Mouse (Mus musculus) CH12.LX (cell line): ENCODE data around the gene Hoxc4. TPM values are rescaled to one million over a fixed set of nuclear protein-coding genes. Genes with fewer than 3 reads are reported as not detected.

Experiments used
- DNase-seq: peaks from one replicate; pipeline ENCODE4 v3.0.0-alpha.2; 2013; ENCODE audit errors: extremely low read depth
- H3K27ac ChIP-seq: 2 replicates; pipeline ENCODE4 v1.5.1; 2012; ENCODE audit warnings: low read depth, mild to moderate bottlenecking, control low read depth, moderate library complexity; ENCODE audit not compliant: insufficient read depth
- H3K27me3 ChIP-seq: replicated peaks from 2 replicates; pipeline ENCODE3; 2012; ENCODE audit warnings: inconsistent platforms
- H3K36me3 ChIP-seq, 2 experiments: replicated peaks in 1 of 2; 2 replicates each; pipeline versions ENCODE3 to v1.6.1; 2012; ENCODE audit warnings: inconsistent platforms in 1 of 2, low read length in 1 of 2, mild to moderate bottlenecking in 1 of 2, mixed read lengths in 1 of 2, moderate library complexity in 1 of 2; ENCODE audit not compliant: control insufficient read depth in 1 of 2, insufficient read depth in 1 of 2
- H3K4me1 ChIP-seq, 2 experiments: 2 replicates each; pipeline ENCODE4 v1.6.1; 2012; ENCODE audit warnings: inconsistent platforms in 1 of 2, moderate library complexity in 1 of 2; ENCODE audit not compliant: insufficient read depth in 2 of 2, control insufficient read depth in 1 of 2
- H3K4me2 ChIP-seq: 2 replicates; pipeline ENCODE4 v1.6.1; 2012; ENCODE audit warnings: low read depth, mild to moderate bottlenecking, control low read depth; ENCODE audit not compliant: poor library complexity, insufficient read depth, severe bottlenecking
- H3K4me3 ChIP-seq, 3 experiments: fragments of 150-350 bp in 1 of 3; sonication (generic) in 1 of 3; replicated peaks in 1 of 3; 2 replicates each; pipeline versions ENCODE3 to v1.5.1; 2011 to 2012; ENCODE audit warnings: low read depth in 2 of 3, low read length in 2 of 3, mild to moderate bottlenecking in 2 of 3, moderate library complexity in 2 of 3, control low read depth in 1 of 3, improper control_type of control experiment in 1 of 3, inconsistent platforms in 1 of 3, mixed read lengths in 1 of 3; ENCODE audit not compliant: poor library complexity in 1 of 3
- H3K79me2 ChIP-seq: replicated peaks from 2 replicates; pipeline ENCODE4 v1.6.1; 2012; ENCODE audit warnings: mild to moderate bottlenecking, moderate library complexity; ENCODE audit not compliant: control insufficient read depth, poor library complexity, insufficient read depth, severe bottlenecking; ENCODE audit errors: extremely low read depth
- H3K9ac ChIP-seq: 2 replicates; pipeline ENCODE4 v1.6.1; 2012; ENCODE audit warnings: low read depth, mild to moderate bottlenecking, control low read depth, moderate library complexity; ENCODE audit not compliant: insufficient read depth
- H3K9me3 ChIP-seq: replicated peaks from 2 replicates; pipeline ENCODE3; 2012; ENCODE audit warnings: low read length, inconsistent platforms, mixed read lengths
- CHD2 ChIP-seq: IDR thresholded peaks from 2 replicates; pipeline ENCODE4 v1.6.1; 2011; ENCODE audit warnings: low read length, improper control_type of control experiment
- CTCF ChIP-seq, 2 experiments: IDR thresholded peaks in 1 of 2; conservative IDR thresholded peaks in 1 of 2; 2 replicates each; pipeline ENCODE4 v1.5.1; 2011 to 2012; ENCODE audit warnings: low read depth in 2 of 2, low read length in 2 of 2, improper control_type of control experiment in 1 of 2, inconsistent platforms in 1 of 2, mild to moderate bottlenecking in 1 of 2, moderate library complexity in 1 of 2
- E2F4 ChIP-seq: IDR thresholded peaks from 2 replicates; pipeline ENCODE4 v1.6.1; 2011; ENCODE audit warnings: low read depth, low read length, improper control_type of control experiment; ENCODE audit not compliant: insufficient replicate concordance
- ELF1 ChIP-seq: IDR thresholded peaks from 2 replicates; pipeline ENCODE4 v1.6.1; 2014; ENCODE audit warnings: low read depth, mild to moderate bottlenecking, inconsistent platforms, low read length, improper control_type of control experiment
- EP300 ChIP-seq: IDR thresholded peaks from 2 replicates; pipeline ENCODE4 v1.6.1; 2011; ENCODE audit warnings: low read length, improper control_type of control experiment
- GABPA ChIP-seq: IDR thresholded peaks from 2 replicates; pipeline ENCODE4 v1.6.1; 2012; ENCODE audit warnings: low read depth, low read length, improper control_type of control experiment, inconsistent platforms; ENCODE audit not compliant: insufficient replicate concordance
- JUN ChIP-seq: IDR thresholded peaks from 2 replicates; pipeline ENCODE4 v1.6.1; 2011; ENCODE audit warnings: low read depth, mild to moderate bottlenecking, low read length, improper control_type of control experiment, moderate library complexity; ENCODE audit not compliant: insufficient read depth
- MAX ChIP-seq: IDR thresholded peaks from 2 replicates; pipeline ENCODE4 v1.6.1; 2011; ENCODE audit warnings: low read length, improper control_type of control experiment
- MAZ ChIP-seq: IDR thresholded peaks from 2 replicates; pipeline ENCODE4 v1.6.1; 2012; ENCODE audit warnings: low read depth, mild to moderate bottlenecking, inconsistent platforms, low read length, improper control_type of control experiment, moderate library complexity
- MXI1 ChIP-seq: IDR thresholded peaks from 2 replicates; pipeline ENCODE4 v1.6.1; 2011; ENCODE audit warnings: mild to moderate bottlenecking, low read depth, low read length, improper control_type of control experiment
- NELFE ChIP-seq: IDR thresholded peaks from 2 replicates; pipeline ENCODE4 v1.6.1; 2011; ENCODE audit warnings: low read depth, low read length, improper control_type of control experiment
- POLR2A ChIP-seq: IDR thresholded peaks from 2 replicates; pipeline ENCODE4 v1.6.1; 2011; ENCODE audit warnings: low read depth, mild to moderate bottlenecking, improper control_type of control experiment, low read length
- RAD21 ChIP-seq: IDR thresholded peaks from 2 replicates; pipeline ENCODE4 v1.6.1; 2011; ENCODE audit warnings: low read depth, mild to moderate bottlenecking, low read length, improper control_type of control experiment, moderate library complexity
- RCOR1 ChIP-seq: conservative IDR thresholded peaks from 2 replicates; pipeline ENCODE4 v1.6.1; 2012; ENCODE audit warnings: low read depth, mild to moderate bottlenecking, inconsistent platforms, low read length, improper control_type of control experiment
- SIN3A ChIP-seq: IDR thresholded peaks from 2 replicates; pipeline ENCODE4 v1.6.1; 2012; ENCODE audit warnings: low read length, improper control_type of control experiment, inconsistent platforms
- SMC3 ChIP-seq: IDR thresholded peaks from 2 replicates; pipeline ENCODE4 v1.6.1; 2011; ENCODE audit warnings: low read depth, low read length, improper control_type of control experiment
- TCF12 ChIP-seq: IDR thresholded peaks from 2 replicates; pipeline ENCODE4 v1.6.1; 2014; ENCODE audit warnings: low read depth, mild to moderate bottlenecking, inconsistent platforms, low read length, improper control_type of control experiment
- UBTF ChIP-seq: IDR thresholded peaks from 2 replicates; pipeline ENCODE4 v1.6.1; 2012; ENCODE audit warnings: low read depth, mild to moderate bottlenecking, inconsistent platforms, low read length, improper control_type of control experiment, moderate library complexity
- dilution Hi-C: fragments of 300-500 bp; cut with MboI; formaldehyde crosslinking; loops from 2 replicates; pipeline ENCODE4 v1.14.3; 2020; ENCODE audit warnings: low sequenced_read_pairs; ENCODE audit not compliant: extremely low pct_unique_long_range_greater_than_20kb, extremely low pct_ligation_motif_present
- in situ Hi-C: fragments of 300-500 bp; cut with MboI; formaldehyde crosslinking; loops from 3 replicates; pipeline ENCODE4 v1.14.3; 2019; ENCODE audit warnings: low sequenced_read_pairs, low pct_ligation_motif_present, low pct_unique_long_range_greater_than_20kb, mixed read lengths
- polyA plus RNA-seq: library from polyadenylated mRNA; unstranded; fragments of >175 nt; gene quantifications from 2 replicates; pipeline ENCODE4 v1.2.1, GENCODE M21; 2012; ENCODE audit warnings: low read depth; ENCODE audit not compliant: insufficient read length
- total RNA-seq, 2 experiments: library from RNA; depleted of rRNA; stranded (reverse); fragments of 300-350 nt in 1 of 2; fragments of >200 nt in 1 of 2; gene quantifications; 2 replicates each; pipeline ENCODE4 v1.2.3; 2012 to 2014

Gene Hoxc4
- total and polyA plus RNA-seq, 3 experiments: 5.7 to 31.7 (median 8.6) TPM

- no peak overlapping the region for H3K9ac ChIP-seq
- in situ Hi-C loops: no loop called here
- no peaks in the 10 kb centered on the region for H3K36me3 ChIP-seq
- peaks cover 20% of the 10 kb centered on the region for H3K27me3 ChIP-seq
- TF ChIP-seq MAX (no peak), GABPA (no peak), CTCF (conservative IDR thresholded peaks at IDR 0.05 in 1 of 2, IDR thresholded peaks at IDR 0.05 in 1 of 2; ENCODE audit: low read depth in 2 of 2, low read length in 2 of 2) (no peak), MAZ (no peak), MXI1 (no peak), RCOR1 (no peak), UBTF (no peak), EP300 (no peak), RAD21 (no peak), SIN3A (no peak), POLR2A (no peak), CHD2 (no peak), JUN (no peak), SMC3 (no peak), TCF12 (no peak), ELF1 (no peak), NELFE (no peak), E2F4 (no peak)
- TF ChIP-seq, all 38 proteins: peak for 0
- no peak overlapping the region for H3K4me3 ChIP-seq
- H3K9me3 ChIP-seq: no peaks in the 10 kb centered on the region
- dilution Hi-C loops: no loop called here
- no peaks in the 10 kb centered on the region for H3K79me2 ChIP-seq
- H3K4me2 ChIP-seq: no peak overlapping the region
- no peak for DNase-seq
- H3K27ac ChIP-seq: no peak overlapping the region
- peaks cover 13 to 24% of the 10 kb centered on the region in 2 experiments for H3K4me1 ChIP-seq
Measured at GRCm38 (mm10) chr15:103085831-103086671, 67.3 kb downstream of the Hoxc4 start.

Other genes starting within 250 kb of the Hoxc4 start
- gene Hoxc13, start 97.8 kb upstream of the Hoxc4 start, total RNA-seq (2012; rRNA removed): not detected in 2 replicates
- gene Hoxc13, start 97.8 kb upstream of the Hoxc4 start, total RNA-seq (2014; rRNA removed): not detected in 2 replicates
- not detected in 2 replicates for gene Hoxc13, start 97.8 kb upstream of the Hoxc4 start, polyA plus RNA-seq
- gene Hoxc12, start 82.2 kb upstream of the Hoxc4 start, total RNA-seq (2012; rRNA removed): not detected in 2 replicates
- gene Hoxc12, start 82.2 kb upstream of the Hoxc4 start, total RNA-seq (2014; rRNA removed): not detected in 2 replicates
- not detected in 2 replicates for gene Hoxc12, start 82.2 kb upstream of the Hoxc4 start, polyA plus RNA-seq
- not detected in 2 replicates for gene Hoxc11, start 64.5 kb upstream of the Hoxc4 start, total RNA-seq (2012; rRNA removed)
- gene Hoxc11, start 64.5 kb upstream of the Hoxc4 start, total RNA-seq (2014; rRNA removed): not detected in 2 replicates
- not detected in 2 replicates for gene Hoxc11, start 64.5 kb upstream of the Hoxc4 start, polyA plus RNA-seq
- not detected in 2 replicates for gene Hoxc10, start 52.1 kb upstream of the Hoxc4 start, total RNA-seq (2012; rRNA removed)
- not detected in 2 replicates for gene Hoxc10, start 52.1 kb upstream of the Hoxc4 start, total RNA-seq (2014; rRNA removed)
- gene Hoxc10, start 52.1 kb upstream of the Hoxc4 start, polyA plus RNA-seq: 0.11 and 0.12 TPM in 2 replicates
- gene Hoxc5, start 51.5 kb upstream of the Hoxc4 start, total RNA-seq (2012; rRNA removed): not detected in 2 replicates
- 0.15 TPM in 1 of 2 replicates, not detected in the other for gene Hoxc5, start 51.5 kb upstream of the Hoxc4 start, total RNA-seq (2014; rRNA removed)
- gene Hoxc5, start 51.5 kb upstream of the Hoxc4 start, polyA plus RNA-seq: 0.16 and 0.22 TPM in 2 replicates
- gene Hoxc9, start 42.5 kb upstream of the Hoxc4 start, total RNA-seq (2012; rRNA removed): not detected in 2 replicates
- 0.12 TPM in 1 of 2 replicates, not detected in the other for gene Hoxc9, start 42.5 kb upstream of the Hoxc4 start, total RNA-seq (2014; rRNA removed)
- gene Hoxc9, start 42.5 kb upstream of the Hoxc4 start, polyA plus RNA-seq: 0.20 and 0.26 TPM in 2 replicates
- gene Hoxc8, start 28.3 kb upstream of the Hoxc4 start, total RNA-seq (2012; rRNA removed): not detected in 2 replicates
- gene Hoxc8, start 28.3 kb upstream of the Hoxc4 start, total RNA-seq (2014; rRNA removed): not detected in 2 replicates
- not detected in 2 replicates for gene Hoxc8, start 28.3 kb upstream of the Hoxc4 start, polyA plus RNA-seq
- 0.42 and 0.76 TPM in 2 replicates for gene Hoxc6, start 20.7 kb upstream of the Hoxc4 start, total RNA-seq (2012; rRNA removed)
- gene Hoxc6, start 20.7 kb upstream of the Hoxc4 start, total RNA-seq (2014; rRNA removed): 0.59 and 0.79 TPM in 2 replicates
- gene Hoxc6, start 20.7 kb upstream of the Hoxc4 start, polyA plus RNA-seq: 2.9 and 4.5 TPM in 2 replicates
- 7.3 and 7.8 TPM in 2 replicates for gene Smug1, start 148.2 kb downstream of the Hoxc4 start, total RNA-seq (2012; rRNA removed)
- 9.5 and 9.8 TPM in 2 replicates for gene Smug1, start 148.2 kb downstream of the Hoxc4 start, total RNA-seq (2014; rRNA removed)
- gene Smug1, start 148.2 kb downstream of the Hoxc4 start, polyA plus RNA-seq: 6.1 and 7.3 TPM in 2 replicates
- gene Cbx5, start 220.9 kb downstream of the Hoxc4 start, total RNA-seq (2012; rRNA removed): 94.9 and 99.6 TPM in 2 replicates
- gene Cbx5, start 220.9 kb downstream of the Hoxc4 start, total RNA-seq (2014; rRNA removed): 152 and 171 TPM in 2 replicates
- 128 and 151 TPM in 2 replicates for gene Cbx5, start 220.9 kb downstream of the Hoxc4 start, polyA plus RNA-seq
- 635 and 691 TPM in 2 replicates for gene Hnrnpa1, start 221.5 kb downstream of the Hoxc4 start, total RNA-seq (2012; rRNA removed)
- 757 and 802 TPM in 2 replicates for gene Hnrnpa1, start 221.5 kb downstream of the Hoxc4 start, total RNA-seq (2014; rRNA removed)
- 1,746 and 1,799 TPM in 2 replicates for gene Hnrnpa1, start 221.5 kb downstream of the Hoxc4 start, polyA plus RNA-seq
- gene Nfe2, start 239.5 kb downstream of the Hoxc4 start, total RNA-seq (2012; rRNA removed): 0.13 TPM in 1 of 2 replicates, not detected in the other
- not detected in 2 replicates for gene Nfe2, start 239.5 kb downstream of the Hoxc4 start, total RNA-seq (2014; rRNA removed)
- gene Nfe2, start 239.5 kb downstream of the Hoxc4 start, polyA plus RNA-seq: 0.14 and 0.33 TPM in 2 replicates